Mouse (Mus musculus) midbrain, embryonic 14.5 days (tissue): ENCODE measurements at regions not wholly inside any gene's neighbourhood (a gene's known extent, or its start where the extent isn't known, plus 50 kb on each side); places are given as distances from the start of the nearest gene placed in this dataset.

Experiments used
- ATAC-seq: fragments of 200-750 bp; cut with Nextera tagmentation; 2 replicates; pipeline ENCODE4 v1.8.0; 2017; ENCODE audit warnings: moderate number of reproducible peaks, moderate library complexity; ENCODE audit not compliant: low FRiP score, low TSS enrichment
- DNase-seq: peaks from one replicate; pipeline ENCODE4 v3.0.0-alpha.2; 2015
- H3K27ac ChIP-seq: fragments of 300-500 bp; sonication (generic); replicated peaks from 2 replicates; pipeline ENCODE4 v1.5.1; 2014; ENCODE audit warnings: mild to moderate bottlenecking, low read depth, low read length, moderate library complexity
- H3K27me3 ChIP-seq: fragments of 300-500 bp; sonication (generic); 2 replicates; pipeline ENCODE4 v1.6.1; 2014; ENCODE audit warnings: low read length, control low read depth, mixed read lengths; ENCODE audit not compliant: control insufficient read depth, insufficient read depth
- H3K36me3 ChIP-seq: fragments of 300-500 bp; sonication (generic); 2 replicates; pipeline ENCODE4 v1.6.1; 2014; ENCODE audit warnings: low read length, control low read depth; ENCODE audit not compliant: control insufficient read depth, insufficient read depth
- H3K4me1 ChIP-seq: fragments of 300-500 bp; sonication (generic); 2 replicates; pipeline ENCODE4 v1.6.1; 2014; ENCODE audit warnings: mild to moderate bottlenecking, antibody characterized with exemption, low read length, control low read depth; ENCODE audit not compliant: control insufficient read depth, insufficient read depth
- H3K4me2 ChIP-seq: fragments of 300-500 bp; sonication (generic); 2 replicates; pipeline ENCODE4 v1.6.1; 2014; ENCODE audit warnings: mild to moderate bottlenecking, low read length, moderate library complexity
- H3K4me3 ChIP-seq: fragments of 300-500 bp; sonication (generic); replicated peaks from 2 replicates; pipeline ENCODE4 v1.5.1; 2014; ENCODE audit warnings: low read depth, low read length
- H3K9ac ChIP-seq: fragments of 300-500 bp; sonication (generic); replicated peaks from 2 replicates; pipeline ENCODE4 v1.6.1; 2014; ENCODE audit warnings: mild to moderate bottlenecking, low read length, moderate library complexity
- H3K9me3 ChIP-seq: fragments of 300-500 bp; sonication (generic); 2 replicates; pipeline ENCODE4 v1.6.1; 2016; ENCODE audit warnings: low read length, control low read depth, mixed read lengths; ENCODE audit not compliant: control insufficient read depth
- WGBS: fragments of 180-500 bp; shearing (Covaris S2); extraction: QIAGEN DNeasy Blood & Tissue Kit; methylation state at CpG from one replicate; pipeline ENCODE4 v1.1.7; 2014; 5-methylcytosine and 5-hydroxymethylcytosine counted together

GRCm38 (mm10) chr13:107850907-107851560 lies 193.2 kb upstream of the Smim15 start:
- no peak overlapping the region for H3K4me3 ChIP-seq
- peaks cover 40% of the 10 kb centered on the region for H3K4me1 ChIP-seq
- no peak overlapping the region for H3K4me2 ChIP-seq
- H3K9ac ChIP-seq = no peak overlapping the region
- no peak for ATAC-seq
- H3K36me3 ChIP-seq = no peaks in the 10 kb centered on the region
- no peaks in the 10 kb centered on the region for H3K27me3 ChIP-seq
- WGBS = 57% methylated on average over 8 of the region's 8 CpGs
- no peak overlapping the region for H3K27ac ChIP-seq
- no peak for DNase-seq
- no peaks in the 10 kb centered on the region for H3K9me3 ChIP-seq

GRCm38 (mm10) chr13:107848871-107849270 lies 195.4 kb upstream of the Smim15 start:
- Histone ChIP-seq H3K9me3 (no peaks in the 10 kb centered on the region), H3K36me3 (no peaks in the 10 kb centered on the region), H3K27me3 (no peaks in the 10 kb centered on the region), H3K9ac (no peak overlapping the region), H3K4me3 (no peak overlapping the region), H3K27ac (no peak overlapping the region), H3K4me1 (peaks cover 50% of the 10 kb centered on the region), H3K4me2 (no peak overlapping the region)
- ATAC-seq (no peak), DNase-seq (no peak)
- WGBS = 66% methylated on average over 7 of the region's 7 CpGs

- Histone ChIP-seq H3K36me3 (no peaks in the 10 kb centered on the region), H3K27ac (peak overlapping the region; percentile 43; the same call in 1 of the 2 replicates), H3K4me1 (peaks cover 55% of the 10 kb centered on the region), H3K27me3 (no peaks in the 10 kb centered on the region), H3K4me3 (no peak overlapping the region), H3K9ac (peak overlapping the region; percentile 38), H3K9me3 (no peaks in the 10 kb centered on the region), H3K4me2 (peak overlapping the region; percentile 40)
- no peak; the same call in 1 of the 2 replicates for ATAC-seq
- 18% methylated on average over 18 of the region's 18 CpGs for WGBS
- DNase-seq = peak; percentile 56
Observed at GRCm38 (mm10) chr13:107847179-107848012, 196.8 kb upstream of the Smim15 start.

GRCm38 (mm10) chr13:107846621-107847178 lies 197.5 kb upstream of the Smim15 start:
- Histone ChIP-seq H3K36me3 (no peaks in the 10 kb centered on the region), H3K4me2 (peak overlapping the region; percentile 40), H3K27ac (no peak overlapping the region; the same call in 1 of the 2 replicates), H3K9ac (peak overlapping the region; percentile 38; the same call in 1 of the 2 replicates), H3K4me1 (peaks cover 55% of the 10 kb centered on the region), H3K9me3 (no peaks in the 10 kb centered on the region), H3K4me3 (no peak overlapping the region), H3K27me3 (no peaks in the 10 kb centered on the region)
- 20% methylated on average over 10 of the region's 10 CpGs for WGBS
- DNase-seq = peak; percentile 48
- peak; percentile 48; the same call in 1 of the 2 replicates for ATAC-seq

GRCm38 (mm10) chr13:107845838-107846237 lies 198.4 kb upstream of the Smim15 start:
- Histone ChIP-seq H3K9ac (no peak overlapping the region), H3K9me3 (no peaks in the 10 kb centered on the region), H3K27ac (no peak overlapping the region), H3K4me1 (peaks cover 49% of the 10 kb centered on the region), H3K27me3 (no peaks in the 10 kb centered on the region), H3K4me2 (no peak overlapping the region), H3K36me3 (no peaks in the 10 kb centered on the region), H3K4me3 (no peak overlapping the region)
- WGBS = 74% methylated on average over 4 of the region's 4 CpGs
- ATAC-seq (no peak), DNase-seq (no peak)

GRCm38 (mm10) chr13:107844085-107844484 lies 200.2 kb upstream of the Smim15 start:
- Histone ChIP-seq H3K9ac (no peak overlapping the region), H3K27me3 (no peaks in the 10 kb centered on the region), H3K4me3 (no peak overlapping the region), H3K36me3 (no peaks in the 10 kb centered on the region), H3K27ac (no peak overlapping the region), H3K4me1 (peaks cover 48% of the 10 kb centered on the region), H3K4me2 (no peak overlapping the region), H3K9me3 (no peaks in the 10 kb centered on the region)
- WGBS = 84% methylated on average over 4 of the region's 4 CpGs
- ATAC-seq (no peak), DNase-seq (no peak)

GRCm38 (mm10) chr13:107838126-107838715 lies 206.0 kb upstream of the Smim15 start:
- ATAC-seq = no peak
- no peaks in the 10 kb centered on the region for H3K9me3 ChIP-seq
- WGBS = 83% methylated on average over 9 of the region's 9 CpGs
- no peak overlapping the region for H3K4me3 ChIP-seq
- H3K36me3 ChIP-seq = no peaks in the 10 kb centered on the region
- no peak overlapping the region for H3K4me2 ChIP-seq
- peaks cover 33% of the 10 kb centered on the region for H3K4me1 ChIP-seq
- DNase-seq = no peak
- no peak overlapping the region for H3K27ac ChIP-seq
- H3K9ac ChIP-seq = no peak overlapping the region
- no peaks in the 10 kb centered on the region for H3K27me3 ChIP-seq

- Histone ChIP-seq H3K27ac (peak overlapping the region; percentile 20; the same call in 1 of the 2 replicates), H3K9ac (no peak overlapping the region), H3K36me3 (no peaks in the 10 kb centered on the region), H3K27me3 (no peaks in the 10 kb centered on the region), H3K4me2 (no peak overlapping the region), H3K4me1 (peaks cover 30% of the 10 kb centered on the region), H3K4me3 (no peak overlapping the region), H3K9me3 (no peaks in the 10 kb centered on the region)
- DNase-seq (peak; percentile 33), ATAC-seq (no peak)
- WGBS = 38% methylated on average over 5 of the region's 5 CpGs
Observed at GRCm38 (mm10) chr13:107837206-107837952, 206.9 kb upstream of the Smim15 start.
